Mouse (Mus musculus) limb, embryonic 13.5 days (tissue): Measurements from ENCODE around the gene Slc27a5. TPM values are rescaled to one million over a fixed set of nuclear protein-coding genes. Genes with fewer than 3 reads are reported as not detected.

Experiments
- ATAC-seq: fragments of 200-750 bp; cut with Nextera tagmentation; 2 replicates; pipeline ENCODE4 v1.8.0; 2017; ENCODE audit warnings: low read depth, moderate number of reproducible peaks, moderate TSS enrichment; ENCODE audit not compliant: low FRiP score
- H3K27ac ChIP-seq: fragments of 300-500 bp; sonication (generic); 2 replicates; pipeline ENCODE4 v1.5.1; 2015; ENCODE audit warnings: inconsistent platforms, mild to moderate bottlenecking, moderate library complexity
- H3K27me3 ChIP-seq: fragments of 300-500 bp; sonication (generic); 2 replicates; pipeline ENCODE4 v1.6.1; 2015; ENCODE audit warnings: mild to moderate bottlenecking, inconsistent platforms
- H3K36me3 ChIP-seq: fragments of 300-500 bp; sonication (generic); 2 replicates; pipeline ENCODE4 v1.6.1; 2015; ENCODE audit warnings: inconsistent platforms, mild to moderate bottlenecking, moderate library complexity
- H3K4me1 ChIP-seq: fragments of 300-500 bp; sonication (generic); 2 replicates; pipeline ENCODE4 v1.6.1; 2015; ENCODE audit warnings: inconsistent platforms
- H3K4me2 ChIP-seq: fragments of 300-500 bp; sonication (generic); replicated peaks from 2 replicates; pipeline ENCODE4 v1.6.1; 2015; ENCODE audit warnings: inconsistent platforms, mild to moderate bottlenecking, moderate library complexity
- H3K4me3 ChIP-seq: fragments of 300-500 bp; sonication (generic); 2 replicates; pipeline ENCODE4 v1.5.1; 2015; ENCODE audit warnings: moderate library complexity, mild to moderate bottlenecking, inconsistent platforms
- H3K9ac ChIP-seq: fragments of 300-500 bp; sonication (generic); 2 replicates; pipeline ENCODE4 v1.6.1; 2015; ENCODE audit warnings: mild to moderate bottlenecking, inconsistent platforms
- H3K9me3 ChIP-seq: fragments of 300-500 bp; sonication (generic); 2 replicates; pipeline ENCODE4 v1.6.1; 2016; ENCODE audit warnings: inconsistent platforms
- WGBS: fragments of 180-500 bp; shearing (Covaris S2); methylation state at CpG from one replicate; pipeline ENCODE4 v1.1.7; 2015; 5-methylcytosine and 5-hydroxymethylcytosine counted together
- polyA plus RNA-seq: library from polyadenylated mRNA; unstranded; fragments of >200 nt; fragmentation: Nextera tagmentation; extraction: Ambion mirVana; gene quantifications from 2 replicates; pipeline ENCODE4 v1.2.1, GENCODE M21; 2015

The Slc27a5 gene
- polyA plus RNA-seq, 1 experiment from 2014 or later, result 0.34 TPM

DNA sequence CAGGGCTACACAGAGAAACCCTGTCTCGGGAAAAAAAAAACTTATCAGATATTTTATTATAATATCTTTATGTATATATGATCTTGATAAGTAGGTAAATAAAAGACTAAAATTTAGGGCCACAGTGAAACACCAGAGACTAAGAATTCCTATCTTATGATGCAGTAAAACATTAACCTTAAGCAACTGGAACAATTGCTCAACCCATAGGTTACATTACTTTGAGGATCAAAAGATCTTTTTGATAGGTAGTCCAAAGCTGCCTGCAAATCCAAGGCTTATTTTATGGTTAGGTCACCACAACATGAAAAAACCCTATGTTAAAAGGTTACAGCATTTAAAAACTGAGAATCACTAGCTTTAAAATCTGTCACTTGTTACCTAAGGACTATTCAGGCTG lies 3.6 kb upstream of the Slc27a5 start:
- no peaks in the 10 kb centered on the region for H3K27me3 ChIP-seq
- ATAC-seq, result no peak
- no peak overlapping the region for H3K27ac ChIP-seq
- peaks cover 5% of the 10 kb centered on the region; the same call in 1 of the 2 replicates for H3K4me1 ChIP-seq
- no peaks in the 10 kb centered on the region for H3K9me3 ChIP-seq
- no peak overlapping the region for H3K4me3 ChIP-seq
- peaks cover 27% of the 10 kb centered on the region for H3K36me3 ChIP-seq
- no peak overlapping the region for H3K4me2 ChIP-seq
- no peak overlapping the region for H3K9ac ChIP-seq
- 65% methylated on average over 1 of the region's 1 CpGs for WGBS

DNA sequence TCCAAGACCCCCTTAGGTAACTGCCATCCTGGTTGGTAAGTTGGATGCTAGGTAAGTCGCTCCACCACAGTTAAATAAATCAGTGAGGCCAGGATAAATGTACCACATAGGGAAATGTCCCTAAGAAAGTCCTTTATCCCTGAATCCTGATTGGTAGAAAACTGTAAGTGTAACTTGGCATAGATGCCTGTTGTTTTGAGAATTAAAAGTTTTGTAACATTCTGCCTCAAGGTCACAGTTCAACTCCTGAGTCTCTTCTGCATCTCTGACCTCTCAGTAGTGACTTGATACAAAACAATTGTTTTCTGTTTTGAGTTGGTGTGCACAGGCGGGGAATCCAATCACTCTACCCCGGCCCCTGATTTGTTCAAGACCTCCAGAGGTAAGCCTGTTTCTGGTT lies 859 bp upstream of the Slc27a5 start, which contains the start of gene Trim28:
Gene Trim28 (plus strand): TSS at position 264 of the 400 bp plus-strand sequence.
- Histone ChIP-seq H3K4me2 (no peak within 1 kb of the TSS), H3K4me1 (no peaks in the 10 kb centered on the region), H3K27ac (no peak within 1 kb of the TSS), H3K36me3 (0 out of 2 replicates have a peak, but pooled peaks cover 2% of the 10 kb centered on the region), H3K4me3 (no peak within 1 kb of the TSS), H3K27me3 (no peaks in the 10 kb centered on the region), H3K9me3 (no peaks in the 10 kb centered on the region), H3K9ac (no peak within 1 kb of the TSS)
- 78% methylated on average over 3 of the region's 3 CpGs for WGBS
- no peak for ATAC-seq

DNA sequence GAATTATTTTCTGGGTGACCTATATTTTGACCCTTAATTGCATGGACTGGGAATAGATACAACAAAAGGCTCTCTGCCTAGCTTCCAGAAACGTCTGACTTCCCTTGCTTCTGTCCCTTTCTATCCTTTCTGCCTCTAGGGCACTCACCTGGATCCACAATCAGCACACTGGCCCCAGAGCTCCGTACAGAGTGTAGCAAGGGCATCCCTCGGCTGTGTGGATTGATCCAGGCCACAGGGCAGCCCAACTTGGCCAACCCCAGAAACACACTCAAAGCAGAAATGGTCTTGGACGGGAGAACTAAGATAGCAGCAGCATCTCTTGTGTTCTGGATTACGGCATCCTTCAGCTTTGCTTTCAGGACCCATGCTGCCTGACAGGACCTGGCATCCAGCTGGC lies 762 bp downstream of the Slc27a5 start:
- H3K9me3 ChIP-seq, result no peaks in the 10 kb centered on the region
- no peaks in the 10 kb centered on the region for H3K4me1 ChIP-seq
- 69% methylated on average over 5 of the region's 5 CpGs for whole genome bisulfite sequencing
- ATAC-seq, result no peak
- no peak overlapping the region for H3K9ac ChIP-seq
- no peaks in the 10 kb centered on the region for H3K36me3 ChIP-seq
- H3K4me3 ChIP-seq, result no peak overlapping the region
- no peak overlapping the region for H3K27ac ChIP-seq
- no peak overlapping the region for H3K4me2 ChIP-seq
- H3K27me3 ChIP-seq, result no peaks in the 10 kb centered on the region

DNA sequence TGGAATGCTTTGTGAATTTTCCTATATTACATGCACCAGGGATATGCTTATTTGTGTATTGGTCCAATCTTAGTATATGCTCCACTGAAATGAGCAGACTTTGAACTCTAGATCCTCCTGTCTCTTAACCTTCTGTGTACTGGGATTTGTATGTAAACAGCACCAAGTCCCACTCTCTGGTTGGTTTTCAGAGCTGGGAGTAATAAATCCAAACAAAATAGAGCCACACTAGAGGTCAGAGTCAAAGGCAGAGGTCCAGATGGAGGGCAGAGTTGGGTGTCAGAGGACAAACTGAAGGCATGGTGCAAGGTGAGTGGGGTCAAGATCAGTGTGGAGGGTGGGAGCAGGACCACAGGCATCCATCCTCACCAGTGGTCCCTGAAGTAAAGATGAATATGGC lies 2.1 kb downstream of the Slc27a5 start:
- no peaks in the 10 kb centered on the region for H3K27me3 ChIP-seq

DNA sequence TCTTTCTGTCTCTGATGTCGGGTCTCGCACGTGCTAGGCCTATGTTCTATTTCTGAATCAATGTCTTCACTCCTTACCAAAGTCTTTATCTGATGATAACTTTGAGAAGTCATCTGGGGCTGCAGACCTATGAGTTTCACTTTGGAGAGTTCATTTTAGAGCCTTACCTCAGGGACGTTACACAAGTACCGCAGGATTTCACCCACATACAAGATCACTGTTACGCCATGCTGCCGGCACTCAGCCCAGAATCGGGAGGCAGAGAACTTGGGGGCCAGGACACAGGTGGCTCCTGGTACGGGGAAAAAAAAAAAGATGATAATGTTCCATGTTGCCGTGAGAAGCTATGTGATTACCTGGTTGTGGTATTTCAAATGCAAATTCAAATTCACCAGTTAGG lies 4.8 kb downstream of the Slc27a5 start:
- H3K4me1 ChIP-seq, result no peaks in the 10 kb centered on the region
- H3K4me3 ChIP-seq, result no peak overlapping the region
- no peak overlapping the region for H3K4me2 ChIP-seq
- H3K36me3 ChIP-seq, result no peaks in the 10 kb centered on the region
- H3K27me3 ChIP-seq, result no peaks in the 10 kb centered on the region
- no peak overlapping the region for H3K9ac ChIP-seq
- 87% methylated on average over 10 of the region's 10 CpGs for WGBS
- ATAC-seq, result no peak
- H3K9me3 ChIP-seq, result no peaks in the 10 kb centered on the region
- no peak overlapping the region for H3K27ac ChIP-seq

More for the DNA sequence above, 2.1 kb downstream of the Slc27a5 start:
- no peak overlapping the region for H3K4me2 ChIP-seq
- H3K4me3 ChIP-seq, result no peak overlapping the region
- H3K36me3 ChIP-seq, result no peaks in the 10 kb centered on the region
- no peak overlapping the region for H3K27ac ChIP-seq
- no peaks in the 10 kb centered on the region for H3K4me1 ChIP-seq
- H3K9ac ChIP-seq, result no peak overlapping the region
- no peaks in the 10 kb centered on the region for H3K9me3 ChIP-seq
- ATAC-seq, result no peak

DNA sequence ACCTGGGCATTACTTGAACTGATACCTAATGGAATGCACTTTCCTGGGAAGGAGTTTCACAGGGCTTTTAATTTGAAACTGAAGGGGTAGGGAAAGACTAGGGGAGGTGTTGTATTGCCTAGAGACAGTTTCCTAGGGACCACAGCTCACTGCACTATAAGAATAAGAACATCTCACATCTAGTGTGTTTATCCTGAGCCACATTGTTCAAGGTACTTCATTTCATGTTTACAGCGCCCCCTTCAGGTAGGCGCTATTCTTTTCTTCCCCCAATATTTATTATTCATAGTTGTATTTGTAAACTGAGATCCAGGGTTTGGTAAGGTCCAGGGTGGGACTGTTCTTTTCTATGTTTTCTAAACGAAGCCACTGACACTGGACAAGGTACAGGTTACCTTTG lies 5.8 kb downstream of the Slc27a5 start:
- no peak overlapping the region for H3K4me3 ChIP-seq
- H3K27me3 ChIP-seq, result no peaks in the 10 kb centered on the region
- no peaks in the 10 kb centered on the region for H3K4me1 ChIP-seq
- H3K9ac ChIP-seq, result no peak overlapping the region
- H3K27ac ChIP-seq, result no peak overlapping the region
- H3K9me3 ChIP-seq, result no peaks in the 10 kb centered on the region
- 5% methylated on average over 3 of the region's 3 CpGs for WGBS
- ATAC-seq, result no peak
- no peaks in the 10 kb centered on the region for H3K36me3 ChIP-seq
- no peak overlapping the region for H3K4me2 ChIP-seq

DNA sequence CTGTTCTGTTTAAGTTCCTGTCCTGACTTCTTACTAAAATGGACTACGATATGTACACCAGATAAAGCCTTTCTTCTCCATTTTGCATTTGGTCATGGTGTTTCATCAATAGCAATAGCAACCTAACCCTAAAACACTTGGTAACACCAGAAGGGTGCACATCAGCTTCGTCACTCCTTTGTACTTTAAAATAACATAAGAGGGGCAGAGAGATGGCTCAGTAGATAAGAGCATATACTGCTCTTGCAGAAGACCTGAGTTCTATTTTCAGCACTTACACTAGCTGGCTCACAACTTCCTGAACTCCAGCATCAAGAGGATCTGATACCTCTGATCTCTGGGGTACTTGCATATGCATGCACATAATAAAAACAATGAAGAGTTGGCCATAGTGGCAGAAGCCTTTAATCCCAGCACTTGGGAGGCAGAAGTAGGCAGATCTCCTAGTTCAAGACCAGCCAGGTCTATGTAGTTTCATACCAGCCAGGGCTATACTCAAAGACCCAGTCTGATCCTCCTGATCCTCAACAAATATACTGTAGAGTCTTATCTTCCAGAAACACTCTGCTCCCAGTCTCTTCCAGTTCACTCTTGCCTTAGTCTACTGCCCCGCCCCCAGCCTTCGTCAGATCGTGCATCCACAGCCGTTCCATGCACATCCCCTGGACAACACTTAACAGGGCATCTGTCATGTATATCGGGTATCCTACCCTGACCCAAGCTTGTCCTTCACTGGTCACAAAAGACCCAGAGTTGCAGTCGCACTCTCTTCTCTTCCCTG lies 10.4 kb downstream of the Slc27a5 start:
- H3K9me3 ChIP-seq, result no peaks in the 10 kb centered on the region
- no peak overlapping the region for H3K4me2 ChIP-seq
- H3K27me3 ChIP-seq, result no peaks in the 10 kb centered on the region

DNA sequence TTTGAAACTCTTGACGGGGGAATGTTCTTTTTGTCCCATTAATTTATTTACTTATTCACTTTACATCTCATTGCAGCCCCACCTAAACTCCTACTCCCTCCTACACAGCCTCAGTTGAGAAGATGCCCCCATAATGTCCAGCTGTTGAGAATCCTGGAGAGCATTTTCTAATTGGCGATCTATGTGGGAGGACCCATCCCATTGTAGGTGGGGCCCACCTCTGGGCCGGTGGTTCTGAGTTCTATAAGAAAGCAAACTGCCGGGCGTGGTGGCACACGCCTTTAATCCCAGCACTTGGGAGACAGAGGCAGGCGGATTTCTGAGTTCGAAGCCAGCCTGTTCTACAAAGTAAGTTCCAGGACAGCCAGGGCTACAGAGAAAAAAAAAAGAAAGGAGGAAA lies 11.1 kb downstream of the Slc27a5 start:
- H3K4me1 ChIP-seq, result no peaks in the 10 kb centered on the region
- no peak overlapping the region for H3K4me3 ChIP-seq
- WGBS, result 81% methylated on average over 8 of the region's 8 CpGs
- no peak overlapping the region for H3K4me2 ChIP-seq
- no peak for ATAC-seq
- peaks cover 10% of the 10 kb centered on the region for H3K36me3 ChIP-seq
- H3K9ac ChIP-seq, result no peak overlapping the region
- no peaks in the 10 kb centered on the region for H3K27me3 ChIP-seq
- H3K9me3 ChIP-seq, result no peaks in the 10 kb centered on the region
- H3K27ac ChIP-seq, result no peak overlapping the region

More for the DNA sequence above, 10.4 kb downstream of the Slc27a5 start:
- Histone ChIP-seq H3K9ac (no peak overlapping the region), H3K27ac (no peak overlapping the region), H3K36me3 (peaks cover 3% of the 10 kb centered on the region; the same call in 1 of the 2 replicates), H3K4me3 (no peak overlapping the region), H3K4me1 (no peaks in the 10 kb centered on the region)
- no peak for ATAC-seq
- 77% methylated on average over 8 of the region's 8 CpGs for WGBS

DNA sequence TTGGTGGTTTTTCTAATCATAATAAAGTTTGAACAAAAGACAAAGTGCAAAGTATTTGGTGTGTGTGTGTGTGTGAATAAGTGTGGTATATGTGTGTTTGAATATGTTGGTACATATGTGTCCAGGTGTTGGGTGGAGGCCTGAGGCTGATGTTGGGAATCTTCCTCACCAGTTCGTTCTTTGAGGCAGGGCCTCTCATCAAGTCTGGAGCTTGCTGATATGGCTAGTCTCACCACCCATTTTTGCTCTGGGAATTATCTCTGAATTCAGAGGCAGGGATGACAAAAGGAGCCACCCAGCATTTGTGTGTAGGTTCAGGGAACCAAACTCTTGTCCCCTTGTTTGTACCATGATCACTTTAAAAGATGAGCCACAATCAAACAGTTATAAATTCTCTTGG lies 12.3 kb downstream of the Slc27a5 start:
- Histone ChIP-seq H3K27me3 (no peaks in the 10 kb centered on the region), H3K4me1 (no peaks in the 10 kb centered on the region), H3K27ac (no peak overlapping the region), H3K9ac (no peak overlapping the region), H3K4me3 (no peak overlapping the region), H3K36me3 (peaks cover 13% of the 10 kb centered on the region), H3K9me3 (no peaks in the 10 kb centered on the region), H3K4me2 (no peak overlapping the region)
- ATAC-seq, result no peak
- WGBS, result 88% methylated on average over 1 of the region's 1 CpGs

DNA sequence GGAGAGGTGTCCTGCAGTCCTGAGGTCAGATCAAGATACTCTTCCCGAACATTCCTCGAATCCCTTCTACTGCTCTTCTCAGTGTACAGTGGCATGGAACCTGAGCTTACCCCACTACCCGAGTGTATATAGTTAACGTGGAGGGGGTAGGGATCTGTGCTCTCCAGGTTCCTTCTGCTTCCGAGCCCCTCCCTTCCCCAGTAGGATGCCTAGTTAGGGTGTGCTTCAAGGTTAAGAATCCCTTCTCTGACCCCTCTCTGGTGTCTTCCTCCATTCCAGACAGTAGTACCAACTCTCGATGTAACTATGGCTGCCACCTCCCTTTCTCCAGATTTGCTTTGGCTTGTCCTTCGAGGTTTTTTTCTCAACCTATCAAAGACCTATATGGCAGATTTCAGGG lies 17.7 kb downstream of the Slc27a5 start:
- Histone ChIP-seq H3K4me1 (peaks cover 14% of the 10 kb centered on the region), H3K36me3 (peaks cover 13% of the 10 kb centered on the region), H3K4me2 (no peak overlapping the region), H3K27ac (no peak overlapping the region), H3K4me3 (no peak overlapping the region), H3K9ac (no peak overlapping the region), H3K27me3 (no peaks in the 10 kb centered on the region), H3K9me3 (no peaks in the 10 kb centered on the region)
- ATAC-seq, result no peak
- 83% methylated on average over 7 of the region's 7 CpGs for WGBS

DNA sequence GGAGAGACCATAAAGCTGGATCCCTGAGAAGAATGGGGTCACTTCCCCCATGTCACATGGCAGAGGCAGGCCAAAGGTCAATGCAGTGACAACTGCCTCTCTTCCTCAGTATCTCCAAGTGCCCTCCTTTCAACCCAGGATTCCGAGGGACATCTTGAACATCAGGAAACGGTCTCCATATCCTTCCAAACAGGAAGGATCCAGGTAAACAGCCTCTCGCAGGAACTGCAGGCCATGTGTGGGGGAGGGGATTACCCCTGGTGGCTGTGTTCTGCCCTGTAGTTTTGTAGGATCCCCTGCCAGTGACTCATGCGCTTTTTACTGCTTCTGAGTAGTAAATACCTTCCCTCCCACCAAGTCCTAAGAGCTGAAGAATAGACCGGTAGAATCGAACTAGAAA lies 18.2 kb downstream of the Slc27a5 start:
- no peak overlapping the region for H3K4me3 ChIP-seq
- H3K36me3 ChIP-seq, result peaks cover 13% of the 10 kb centered on the region
- no peak for ATAC-seq
- peaks cover 14% of the 10 kb centered on the region for H3K4me1 ChIP-seq
- no peak overlapping the region for H3K27ac ChIP-seq
- H3K9me3 ChIP-seq, result no peaks in the 10 kb centered on the region
- no peaks in the 10 kb centered on the region for H3K27me3 ChIP-seq
- H3K9ac ChIP-seq, result no peak overlapping the region; the same call in 1 of the 2 replicates
- 44% methylated on average over 6 of the region's 6 CpGs for WGBS
- H3K4me2 ChIP-seq, result no peak overlapping the region

DNA sequence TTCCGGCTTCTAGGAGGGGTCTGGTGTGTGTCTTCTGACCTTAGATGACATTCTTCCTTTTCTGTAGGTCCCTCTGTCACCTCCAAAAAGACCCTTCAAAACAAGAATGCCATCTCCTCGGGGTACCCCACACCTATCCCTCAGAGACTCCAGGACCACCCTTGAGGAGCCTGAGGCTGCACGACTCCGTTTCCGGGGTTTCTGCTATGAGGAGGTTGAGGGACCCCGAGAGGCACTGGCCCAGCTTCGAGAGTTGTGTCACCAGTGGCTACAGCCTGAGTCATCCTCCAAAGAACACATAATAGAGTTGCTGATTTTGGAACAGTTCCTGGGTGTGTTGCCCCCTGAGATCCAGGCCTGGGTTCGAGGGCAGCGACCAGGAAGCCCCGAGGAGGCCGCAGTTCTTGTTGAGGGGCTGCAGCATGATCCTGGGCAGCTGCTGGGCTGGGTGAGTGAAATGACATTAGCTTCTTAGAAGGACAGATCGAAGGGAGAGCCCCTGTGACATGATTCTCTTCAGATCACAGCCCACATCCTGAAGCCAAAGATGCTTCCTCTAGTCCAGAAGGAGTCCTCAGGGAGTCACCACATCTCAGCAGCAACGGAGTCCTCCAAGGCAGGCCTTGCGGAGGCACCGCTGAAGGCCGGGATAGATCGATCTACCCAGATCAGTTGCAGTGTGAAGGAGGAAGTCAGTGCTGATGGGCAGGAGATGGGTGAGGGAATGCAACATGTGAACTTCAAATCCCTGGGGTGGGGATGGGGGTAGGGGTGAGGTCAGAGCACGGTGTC lies 18.9 kb downstream of the Slc27a5 start:
- H3K36me3 ChIP-seq, result peaks cover 13% of the 10 kb centered on the region
- peak overlapping the region; percentile 90; the same call in 1 of the 2 replicates for H3K27ac ChIP-seq
- peaks cover 14% of the 10 kb centered on the region for H3K4me1 ChIP-seq
- peak overlapping the region; percentile 61 for H3K4me3 ChIP-seq
- 77% methylated on average over 18 of the region's 18 CpGs for WGBS
- no peaks in the 10 kb centered on the region for H3K9me3 ChIP-seq
- ATAC-seq, result no peak
- peak overlapping the region; percentile 79 for H3K4me2 ChIP-seq
- no peaks in the 10 kb centered on the region for H3K27me3 ChIP-seq
- peak overlapping the region; percentile 69 for H3K9ac ChIP-seq
